Mouse (Mus musculus): Measurements from ENCODE around the gene Gins3.

Gins3 gene

DNA sequence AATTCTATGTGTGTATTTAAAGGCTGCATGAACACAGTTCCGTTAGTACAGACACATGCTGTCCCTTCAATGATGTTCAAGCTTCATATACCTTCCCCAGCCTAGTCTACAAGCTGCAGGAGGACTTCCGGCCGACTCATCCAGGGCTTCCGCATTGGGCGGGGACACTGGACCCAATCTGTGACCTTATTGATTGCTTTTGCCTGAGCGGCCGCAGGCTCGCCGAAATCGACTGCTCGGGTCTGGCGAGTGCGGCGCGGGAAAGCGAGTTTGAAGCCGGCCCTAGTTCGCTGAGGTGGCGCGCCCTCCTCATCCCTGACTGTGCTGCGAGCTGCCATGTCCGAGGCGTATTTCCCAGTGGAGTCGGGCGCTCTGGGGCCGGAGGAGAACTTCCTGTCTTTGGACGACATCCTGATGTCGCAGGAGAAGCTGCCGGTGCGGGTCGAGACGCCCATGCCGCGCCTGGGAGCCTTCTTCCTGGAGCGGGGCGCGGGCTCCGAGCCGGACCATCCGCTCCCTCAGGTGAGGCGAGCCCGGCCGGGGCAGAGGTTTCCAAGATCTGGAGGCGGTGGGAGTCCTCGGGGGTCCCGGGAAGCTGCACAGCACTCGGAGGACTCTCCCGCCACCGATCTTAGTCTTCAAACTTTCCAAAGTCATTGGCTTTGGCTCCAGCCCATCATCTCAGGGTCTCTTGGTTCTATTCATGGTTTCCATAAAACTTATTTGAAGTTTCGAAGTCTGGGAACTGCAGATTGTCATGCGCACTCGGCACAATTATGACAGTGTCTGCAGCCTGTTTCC, at the start of gene Gins3:
Gene Gins3, plus strand, starts transcription at position 192 of the 801 bp plus-strand sequence.
- DNase-seq (ENCODE audit: inconsistent age in 2 of 2, low spot score in 1 of 2): peak; percentile 92 to 97

GRCm38 (mm10) chr8:95587339-95587738, 45.9 kb upstream of the Gins3 start:
- DNase-seq (ENCODE audit: inconsistent age in 2 of 2, low spot score in 1 of 2): no peak

DNA sequence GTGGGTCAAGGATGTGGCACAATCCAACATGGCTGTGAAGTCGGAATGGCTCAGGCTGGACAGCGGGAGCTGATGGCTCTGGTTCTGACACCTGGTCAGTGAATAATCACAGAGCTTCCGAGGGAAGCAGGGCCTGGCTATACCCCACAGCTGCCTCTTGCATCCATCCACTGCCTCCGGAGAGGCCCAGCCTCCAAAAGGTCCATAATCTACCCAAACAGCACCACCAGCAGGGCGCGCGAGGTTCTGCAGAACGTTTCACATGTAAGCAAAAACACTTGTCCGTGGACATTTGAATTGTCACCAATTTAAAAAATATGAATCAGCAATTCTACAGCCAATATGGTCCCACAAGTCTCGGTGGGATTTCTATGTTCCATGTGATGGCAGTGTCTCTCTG, 44.0 kb upstream of the Gins3 start:
- DNase-seq (ENCODE audit: inconsistent age in 2 of 2, low spot score in 1 of 2): peak in 1 of 2 experiments; percentile 27

- DNase-seq (ENCODE audit: inconsistent age in 2 of 2, low spot score in 1 of 2): no peak
Measured at GRCm38 (mm10) chr8:95590539-95590938, 42.7 kb upstream of the Gins3 start.

GRCm38 (mm10) chr8:95592131-95592780, 41.0 kb upstream of the Gins3 start:
- DNase-seq (ENCODE audit: inconsistent age in 2 of 2, low spot score in 1 of 2): no peak

- no peak for DNase-seq (ENCODE audit: inconsistent age in 2 of 2, low spot score in 1 of 2)
Measured at GRCm38 (mm10) chr8:95593439-95594393, 39.5 kb upstream of the Gins3 start.

DNA sequence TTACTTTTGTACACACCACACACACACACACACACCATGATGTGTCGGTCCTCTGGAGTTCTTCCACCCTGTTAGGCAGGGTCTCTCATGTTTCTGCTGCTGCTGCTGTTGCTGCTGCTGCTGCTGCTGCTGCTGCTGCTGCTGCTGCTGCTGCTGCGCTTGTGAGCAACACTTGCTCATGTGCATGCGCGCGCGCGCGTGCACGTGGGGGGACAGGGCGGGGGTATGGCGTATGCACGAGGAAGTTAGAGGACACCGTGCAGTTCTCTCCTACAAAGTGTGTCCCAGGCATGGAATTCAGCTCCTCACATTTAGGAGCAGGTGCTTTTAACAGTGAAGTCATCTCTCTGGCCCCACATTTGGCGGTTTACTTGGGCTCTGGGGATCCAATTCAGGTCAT, 38.1 kb upstream of the Gins3 start:
- no peak for DNase-seq (ENCODE audit: inconsistent age in 2 of 2, low spot score in 1 of 2)

DNA sequence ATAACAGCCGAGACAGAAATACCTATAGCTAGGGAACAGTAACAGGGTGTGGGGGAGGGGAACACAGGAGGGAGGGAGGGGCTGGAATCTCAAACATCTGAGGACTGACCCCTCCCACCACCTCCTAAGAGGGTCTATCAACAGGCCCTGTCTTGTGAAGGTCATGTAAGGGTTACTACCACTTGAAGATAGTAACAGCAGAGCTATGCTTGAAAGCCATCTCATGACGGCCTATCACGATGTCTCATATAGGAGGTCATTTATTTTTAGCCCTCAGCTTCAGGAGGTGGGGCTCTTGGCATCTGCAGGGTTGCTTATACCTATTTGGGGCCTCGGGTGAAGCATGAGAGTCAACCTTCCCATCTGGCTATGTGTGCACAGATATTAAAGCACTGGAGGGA, 36.4 kb upstream of the Gins3 start:
- DNase-seq (ENCODE audit: inconsistent age in 2 of 2, low spot score in 1 of 2): no peak

- peak; percentile 30 to 78 for DNase-seq (ENCODE audit: inconsistent age in 2 of 2, low spot score in 1 of 2)
Measured at GRCm38 (mm10) chr8:95599861-95600260, 33.4 kb upstream of the Gins3 start.

DNA sequence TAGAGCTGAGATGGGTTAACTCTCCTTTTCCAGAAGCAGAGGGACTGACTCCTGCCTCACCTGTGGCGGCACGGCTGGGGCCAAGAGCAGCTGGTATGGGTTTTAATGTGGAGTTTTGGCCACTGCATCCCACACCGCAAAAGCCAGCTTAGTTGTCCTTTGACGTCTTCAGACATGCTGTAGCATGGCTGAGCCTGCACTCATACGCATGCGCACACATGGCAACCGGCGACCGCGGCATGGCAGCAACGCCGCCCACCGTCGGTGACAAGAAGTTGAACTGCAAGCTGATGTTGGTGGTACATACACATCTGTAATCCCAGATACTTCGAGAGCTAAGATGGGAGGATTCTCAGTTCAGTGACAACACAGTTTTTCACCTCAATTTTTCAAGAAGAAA, 31.9 kb upstream of the Gins3 start:
- DNase-seq (ENCODE audit: inconsistent age in 2 of 2, low spot score in 1 of 2): no peak

DNA sequence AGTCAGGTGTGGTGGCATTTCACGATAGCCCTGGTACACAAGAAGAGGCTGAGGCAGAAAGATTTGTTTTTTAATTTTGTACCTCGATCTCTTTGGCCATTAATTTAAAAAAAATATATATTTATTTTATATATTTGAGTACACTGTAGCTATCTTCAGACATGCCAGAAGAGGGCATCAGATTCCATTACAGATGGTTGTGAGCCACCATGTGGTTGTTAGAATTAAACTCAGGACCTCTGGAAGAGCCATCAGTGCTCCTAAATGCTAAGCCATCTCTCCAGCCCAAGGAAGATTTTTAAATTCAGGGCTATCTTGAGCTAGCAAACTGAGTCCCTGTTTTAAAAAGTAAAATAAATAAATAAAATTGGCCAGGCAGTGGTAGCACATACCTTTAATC, 31.1 kb upstream of the Gins3 start:
- no peak for DNase-seq (ENCODE audit: inconsistent age in 2 of 2, low spot score in 1 of 2)

- peak in 1 of 2 experiments; percentile 52 for DNase-seq (ENCODE audit: inconsistent age in 2 of 2, low spot score in 1 of 2)
Measured at GRCm38 (mm10) chr8:95606509-95606908, 26.7 kb upstream of the Gins3 start.

DNA sequence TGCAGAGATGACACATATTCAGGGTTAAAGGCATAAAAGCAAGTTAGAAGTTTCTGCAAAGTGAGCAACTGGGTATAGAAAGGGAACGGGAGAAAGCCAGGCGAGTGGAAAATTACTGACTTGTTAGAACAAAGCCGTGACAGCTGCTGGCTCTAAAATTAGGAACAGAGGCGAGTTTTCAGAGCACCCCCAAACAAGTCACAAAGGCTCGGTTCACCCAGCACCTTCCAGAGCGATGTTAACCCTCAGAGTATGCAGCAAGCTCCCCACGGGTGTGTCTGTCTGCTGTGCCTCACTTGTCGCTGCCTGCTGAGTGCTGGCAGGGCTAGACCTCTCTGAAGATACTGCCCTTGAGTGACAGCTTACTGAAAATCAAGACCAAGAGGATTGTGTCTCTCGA, 26.0 kb upstream of the Gins3 start:
- DNase-seq (ENCODE audit: inconsistent age in 2 of 2, low spot score in 1 of 2): peak; percentile 7 to 73

GRCm38 (mm10) chr8:95609406-95609805, 23.8 kb upstream of the Gins3 start:
- no peak for DNase-seq (ENCODE audit: inconsistent age in 2 of 2, low spot score in 1 of 2)

GRCm38 (mm10) chr8:95610749-95611148, 22.5 kb upstream of the Gins3 start:
- DNase-seq (ENCODE audit: inconsistent age in 2 of 2, low spot score in 1 of 2): peak in 1 of 2 experiments; percentile 41

DNA sequence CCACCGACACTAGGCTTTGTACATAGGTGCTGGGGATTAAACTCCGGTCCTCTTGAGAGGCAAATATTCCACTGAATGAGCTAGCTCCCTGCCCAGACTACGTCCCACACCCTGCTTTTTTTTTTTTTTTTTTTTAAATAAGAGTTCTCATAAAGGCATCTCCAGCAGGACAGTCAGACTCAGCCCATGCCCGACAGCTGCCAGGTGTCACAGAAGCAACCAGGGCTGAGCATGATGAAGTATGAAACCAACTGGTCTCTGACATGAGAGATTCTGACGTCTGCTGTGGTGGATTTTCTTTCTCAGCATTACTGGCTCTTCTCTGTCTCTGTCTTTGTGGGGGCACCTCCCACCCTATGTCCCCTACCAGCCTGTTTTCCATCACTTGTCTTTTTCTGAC, 21.5 kb upstream of the Gins3 start:
- no peak for DNase-seq (ENCODE audit: inconsistent age in 2 of 2, low spot score in 1 of 2)

GRCm38 (mm10) chr8:95616383-95616782, 16.9 kb upstream of the Gins3 start:
- DNase-seq (ENCODE audit: inconsistent age in 2 of 2, low spot score in 1 of 2): no peak

DNA sequence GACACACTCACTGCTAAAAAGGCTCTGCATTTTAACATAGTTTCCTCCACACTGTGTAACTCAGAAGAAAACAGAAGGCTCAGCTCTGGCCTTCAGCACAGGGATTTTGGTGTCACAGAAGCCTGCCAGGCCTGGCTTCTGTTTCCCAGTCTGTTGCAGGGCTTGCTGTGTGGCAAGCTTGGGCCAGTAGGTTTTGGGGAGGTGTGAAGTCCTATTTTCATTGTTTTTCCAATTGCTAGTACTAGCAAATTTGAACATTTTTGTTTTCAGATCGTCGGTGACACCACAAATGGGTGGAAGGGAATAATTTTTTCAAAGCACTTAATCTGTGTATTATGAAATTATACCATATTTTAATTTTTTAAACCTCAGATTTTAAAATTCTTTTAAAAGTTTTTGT, 13.2 kb upstream of the Gins3 start:
- DNase-seq (ENCODE audit: inconsistent age in 2 of 2, low spot score in 1 of 2): no peak

GRCm38 (mm10) chr8:95624833-95625232, 8.4 kb upstream of the Gins3 start:
- DNase-seq (ENCODE audit: inconsistent age in 2 of 2, low spot score in 1 of 2): no peak

- DNase-seq (ENCODE audit: inconsistent age in 2 of 2, low spot score in 1 of 2): peak in 1 of 2 experiments; percentile 26
Measured at GRCm38 (mm10) chr8:95632840-95633239, 413 bp upstream of the Gins3 start.

- DNase-seq (ENCODE audit: inconsistent age in 2 of 2, low spot score in 1 of 2): no peak
Measured at GRCm38 (mm10) chr8:95634063-95634340, 749 bp downstream of the Gins3 start.

DNA sequence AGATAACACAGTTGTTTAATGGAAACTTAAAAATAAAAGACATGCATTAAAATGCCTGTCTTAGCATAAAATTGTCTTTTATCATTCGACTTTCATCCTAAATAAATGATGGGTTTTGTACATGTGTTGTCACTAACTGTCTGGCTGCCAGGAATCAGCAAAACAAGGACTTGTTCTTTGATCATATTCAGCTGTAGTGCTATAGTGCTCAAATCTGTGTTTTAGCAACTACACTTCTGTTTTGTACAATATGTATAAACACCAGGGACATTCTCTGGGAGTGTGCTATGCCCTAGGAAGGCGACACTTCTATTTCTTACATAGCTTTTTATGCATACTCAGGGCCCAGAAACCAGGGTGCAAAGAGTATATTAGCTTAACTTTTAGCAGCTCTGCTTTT, 11.7 kb downstream of the Gins3 start:
- no peak for DNase-seq (ENCODE audit: inconsistent age in 2 of 2, low spot score in 1 of 2)

All from adrenal gland, adult (tissue).